Mouse (Mus musculus): ENCODE results near the gene Prkag2.
A peak's percentile ranks its signal among the peaks of the same experiment; 100 is the strongest.

Prkag2 gene

DNA sequence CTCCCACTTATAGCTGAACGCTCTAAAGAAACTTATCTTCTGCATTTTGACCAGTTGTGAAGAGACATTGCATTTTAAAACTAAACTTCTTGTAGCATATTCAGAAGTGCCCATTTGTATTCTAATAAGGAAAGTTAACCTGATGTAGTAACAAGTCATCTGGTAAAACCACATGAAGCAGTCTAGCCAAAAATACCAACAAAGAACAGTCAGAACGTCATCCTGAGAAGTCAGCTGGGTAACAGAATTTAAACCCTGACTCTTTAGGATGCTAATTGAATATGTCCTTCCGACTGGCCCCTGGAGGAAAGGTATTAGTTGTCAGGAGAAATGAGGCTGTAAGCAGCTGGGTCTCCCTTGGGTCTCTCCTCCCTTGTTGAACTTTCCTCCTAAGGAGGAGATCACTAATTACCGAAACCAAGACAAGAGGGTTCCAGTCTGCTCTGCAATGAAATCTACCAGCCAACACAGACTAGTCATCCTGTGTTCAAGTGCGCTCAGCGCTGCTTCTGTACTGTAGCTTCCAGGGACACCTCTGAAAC, 276.5 kb downstream of the Prkag2 start:
- DNase-seq (ENCODE audit: low read depth) = no peak

DNA sequence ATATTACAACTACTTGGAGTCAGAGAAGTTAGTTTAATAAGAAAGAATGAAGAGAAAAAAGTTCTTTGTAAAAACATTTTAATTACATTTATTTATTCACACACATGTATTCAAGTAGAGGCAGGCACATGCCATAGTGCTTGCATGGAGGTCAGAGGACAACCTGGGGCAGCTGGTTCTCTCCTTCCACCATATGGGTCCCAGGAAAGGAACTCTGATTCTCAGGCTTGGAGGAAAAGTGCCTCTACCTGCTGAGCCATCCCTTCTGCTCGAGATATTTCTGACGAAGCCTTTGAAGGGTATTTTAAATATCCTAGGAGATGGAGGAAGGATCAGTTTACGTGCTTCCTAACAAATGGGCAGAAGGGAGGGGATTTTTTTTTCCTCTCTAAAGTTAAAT, 277.7 kb downstream of the Prkag2 start:
- DNase-seq (ENCODE audit: low read depth) = no peak

- peak; percentile 65 for DNase-seq (ENCODE audit: low read depth)
Observed at GRCm38 (mm10) chr5:24822231-24822630, 278.2 kb downstream of the Prkag2 start.

GRCm38 (mm10) chr5:24821403-24821841, 279.0 kb downstream of the Prkag2 start:
- DNase-seq (ENCODE audit: low read depth) = peak; percentile 79

- DNase-seq (ENCODE audit: low read depth) = no peak
Observed at GRCm38 (mm10) chr5:24820627-24821026, 279.8 kb downstream of the Prkag2 start.

DNA sequence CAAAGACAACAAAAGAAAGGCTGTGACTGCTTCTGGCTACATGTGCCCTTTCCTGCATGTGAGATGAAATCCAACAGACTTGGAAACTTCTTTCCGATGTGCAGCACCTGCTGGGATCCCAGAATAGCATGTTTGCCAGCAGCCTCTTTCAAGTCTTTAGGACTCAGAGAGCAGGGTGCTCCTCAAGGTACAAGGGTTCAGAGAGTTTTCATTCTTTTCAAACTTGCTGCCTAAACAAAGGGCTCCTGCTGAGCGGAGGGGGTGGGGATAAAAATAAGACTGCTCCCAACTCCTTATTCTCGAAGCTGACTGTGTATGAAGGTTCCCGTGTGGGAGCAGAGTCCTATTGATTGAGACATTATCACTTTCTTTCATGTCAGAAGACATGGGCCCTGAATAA, 283.3 kb downstream of the Prkag2 start:
- DNase-seq (ENCODE audit: low read depth) = no peak

DNA sequence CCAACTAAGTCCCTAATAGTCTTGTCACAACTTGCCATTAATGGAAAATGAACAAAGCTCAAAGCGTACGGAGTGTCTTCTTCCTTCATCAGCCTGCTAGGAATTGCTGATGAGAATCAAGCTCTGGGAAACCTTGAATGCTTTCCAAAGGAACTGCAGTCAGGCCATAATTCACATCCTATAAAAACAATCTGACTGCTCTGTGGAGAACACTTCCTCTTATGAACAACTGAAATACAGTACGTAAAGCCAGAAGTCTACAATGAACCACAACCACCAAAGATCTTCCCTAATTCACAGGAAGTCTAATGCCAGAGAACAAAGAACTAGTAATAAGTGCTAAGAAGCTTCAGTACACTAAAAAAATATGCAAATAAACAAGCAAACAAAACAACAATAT, 286.5 kb downstream of the Prkag2 start:
- no peak for DNase-seq (ENCODE audit: low read depth)

DNA sequence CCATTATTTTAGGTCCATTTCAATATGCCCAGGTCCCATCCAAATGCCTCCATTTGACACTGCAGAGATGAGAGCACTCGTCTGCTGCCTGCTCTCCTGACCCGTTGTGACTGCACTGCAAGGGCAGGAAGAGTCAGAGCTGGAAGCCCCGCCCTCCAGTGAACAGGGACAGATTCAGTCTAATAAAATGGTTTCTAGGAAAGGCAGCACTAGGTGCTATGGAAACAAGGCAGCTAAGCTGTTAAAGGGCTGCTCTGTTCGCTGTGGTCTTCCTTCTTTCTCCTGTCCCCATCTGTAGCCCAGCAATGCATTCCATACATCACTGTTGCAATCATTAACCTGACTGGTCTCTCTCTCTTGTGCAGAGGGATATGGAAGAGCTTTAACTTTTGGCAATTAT, 287.4 kb downstream of the Prkag2 start:
- no peak for DNase-seq (ENCODE audit: low read depth)
